Mouse (Mus musculus) limb, embryonic 12.5 days (tissue): Measurements from ENCODE around the gene Lclat1. TPM values are rescaled to one million over a fixed set of nuclear protein-coding genes. Genes with fewer than 3 reads are reported as not detected.

Source experiments
- ATAC-seq: fragments of 200-750 bp; cut with Nextera tagmentation; 2 replicates; pipeline ENCODE4 v1.8.0; 2017; ENCODE audit warnings: low read depth, moderate TSS enrichment; ENCODE audit not compliant: insufficient number of reproducible peaks, insufficient read depth, low FRiP score, low TSS enrichment
- H3K27ac ChIP-seq: fragments of 300-500 bp; sonication (generic); 2 replicates; pipeline ENCODE4 v1.5.1; 2016; ENCODE audit warnings: mild to moderate bottlenecking, moderate library complexity
- H3K27me3 ChIP-seq: fragments of 300-500 bp; sonication (generic); 2 replicates; pipeline ENCODE4 v1.6.1; 2016; ENCODE audit warnings: mild to moderate bottlenecking, moderate library complexity
- H3K36me3 ChIP-seq: fragments of 300-500 bp; sonication (generic); 2 replicates; pipeline ENCODE4 v1.6.1; 2016; ENCODE audit warnings: mild to moderate bottlenecking, moderate library complexity
- H3K4me1 ChIP-seq: fragments of 300-500 bp; sonication (generic); replicated peaks from 2 replicates; pipeline ENCODE4 v1.6.1; 2016
- H3K4me2 ChIP-seq: fragments of 300-500 bp; sonication (generic); 2 replicates; pipeline ENCODE4 v1.6.1; 2016; ENCODE audit warnings: mild to moderate bottlenecking, moderate library complexity
- H3K4me3 ChIP-seq: fragments of 300-500 bp; sonication (generic); replicated peaks from 2 replicates; pipeline ENCODE4 v1.5.1; 2016; ENCODE audit warnings: mild to moderate bottlenecking
- H3K9ac ChIP-seq: fragments of 300-500 bp; sonication (generic); replicated peaks from 2 replicates; pipeline ENCODE4 v1.6.1; 2016; ENCODE audit warnings: mild to moderate bottlenecking, moderate library complexity
- H3K9me3 ChIP-seq: fragments of 300-500 bp; sonication (generic); 2 replicates; pipeline ENCODE4 v1.6.1; 2016; ENCODE audit warnings: mild to moderate bottlenecking, moderate library complexity
- WGBS: fragments of 180-500 bp; shearing (Covaris S2); methylation state at CpG from one replicate; pipeline ENCODE4 v1.1.7; 2016; 5-methylcytosine and 5-hydroxymethylcytosine counted together
- polyA plus RNA-seq: library from polyadenylated mRNA; unstranded; fragments of >200 nt; fragmentation: Nextera tagmentation; extraction: Ambion mirVana; gene quantifications from 2 replicates; pipeline ENCODE4 v1.2.1, GENCODE M21; 2016

Lclat1 gene
- polyA plus RNA-seq, 1 experiment from 2014 or later: 7.5 TPM

DNA sequence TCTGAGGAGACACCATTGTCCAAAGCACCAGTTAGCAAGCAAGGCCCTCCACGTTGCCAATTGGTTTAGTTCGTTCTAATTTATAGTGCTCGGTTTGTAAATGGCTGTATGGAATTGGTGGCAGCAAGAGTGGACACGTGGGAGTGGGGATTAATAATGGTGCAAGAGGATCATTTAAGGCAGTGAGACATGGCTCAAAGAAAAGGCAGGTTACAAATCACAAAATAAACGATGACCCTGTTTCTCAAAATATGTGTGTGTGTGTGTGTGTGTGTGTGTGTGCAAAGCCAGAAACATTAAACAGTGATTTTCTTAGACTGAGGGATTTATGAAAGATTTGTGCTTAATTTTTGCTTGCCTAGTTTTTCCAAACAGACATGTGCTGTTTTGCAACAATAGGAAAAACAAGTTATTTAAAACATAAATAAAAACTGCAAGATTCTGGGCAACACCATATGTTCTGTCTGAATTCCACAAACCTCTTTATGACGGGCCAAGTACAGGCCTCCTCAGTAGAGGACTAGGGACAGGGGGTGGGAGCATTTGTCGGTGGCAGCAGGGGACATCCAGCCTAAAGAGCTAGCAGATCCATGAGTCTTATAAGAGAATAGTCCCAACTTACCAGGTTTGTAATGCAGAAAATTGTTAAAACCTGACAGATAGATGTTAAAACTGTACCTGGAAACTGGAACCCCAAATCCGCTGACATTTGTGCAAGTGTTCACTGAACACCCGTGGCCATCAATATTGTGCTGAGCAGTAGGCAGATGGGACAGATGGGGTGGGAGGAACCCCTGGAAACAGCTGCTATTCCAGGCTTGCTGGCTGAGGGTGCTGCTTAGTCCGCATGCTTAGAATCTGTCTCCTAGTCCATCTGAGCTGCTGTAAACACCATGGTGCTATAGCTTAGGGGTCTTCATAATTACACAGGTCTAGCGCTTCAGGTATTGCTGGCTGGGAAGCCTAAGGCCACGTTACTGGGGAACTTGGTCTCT, 15.4 kb upstream of the Lclat1 start:
- Histone ChIP-seq H3K4me3 (no peak overlapping the region), H3K27me3 (no peaks in the 10 kb centered on the region), H3K9me3 (no peaks in the 10 kb centered on the region), H3K36me3 (no peaks in the 10 kb centered on the region), H3K27ac (no peak overlapping the region), H3K4me2 (no peak overlapping the region), H3K9ac (no peak overlapping the region), H3K4me1 (no peaks in the 10 kb centered on the region)
- WGBS: 77% methylated on average over 12 of the region's 12 CpGs
- no peak for ATAC-seq

- ATAC-seq: no peak
- no peak overlapping the region for H3K4me2 ChIP-seq
- no peaks in the 10 kb centered on the region for H3K4me1 ChIP-seq
- WGBS: 81% methylated on average over 11 of the region's 11 CpGs
- no peaks in the 10 kb centered on the region for H3K27me3 ChIP-seq
- H3K36me3 ChIP-seq: no peaks in the 10 kb centered on the region
- no peak overlapping the region for H3K4me3 ChIP-seq
- no peak overlapping the region for H3K27ac ChIP-seq
- H3K9me3 ChIP-seq: no peaks in the 10 kb centered on the region
- H3K9ac ChIP-seq: no peak overlapping the region
Measured at GRCm38 (mm10) chr17:73095070-73095469, 12.7 kb upstream of the Lclat1 start.

GRCm38 (mm10) chr17:73095585-73095984, 12.2 kb upstream of the Lclat1 start:
- Histone ChIP-seq H3K27me3 (no peaks in the 10 kb centered on the region), H3K4me1 (no peaks in the 10 kb centered on the region), H3K9me3 (no peaks in the 10 kb centered on the region), H3K4me2 (no peak overlapping the region), H3K4me3 (no peak overlapping the region), H3K9ac (no peak overlapping the region), H3K36me3 (no peaks in the 10 kb centered on the region), H3K27ac (no peak overlapping the region)
- no peak for ATAC-seq
- WGBS: 85% methylated on average over 8 of the region's 8 CpGs

DNA sequence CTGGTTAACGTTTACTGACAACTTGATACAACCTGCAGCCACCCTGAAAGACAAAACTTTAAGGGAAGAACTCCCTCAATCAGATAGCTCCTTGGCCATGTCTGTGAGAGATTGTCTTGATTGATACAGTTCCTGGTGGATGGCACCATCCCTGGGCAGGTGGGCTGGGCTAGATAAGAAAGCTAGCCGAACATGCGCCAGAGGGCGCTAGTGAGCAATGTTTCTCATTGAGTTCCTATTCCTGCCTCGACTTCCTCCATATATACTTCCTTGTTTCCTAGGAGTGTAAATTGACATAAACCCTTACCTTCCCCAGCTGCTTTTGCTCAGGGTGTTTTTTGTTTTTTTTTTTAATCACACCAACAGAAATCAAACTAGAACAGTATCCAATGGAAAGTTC, 11.3 kb upstream of the Lclat1 start:
- Histone ChIP-seq H3K36me3 (no peaks in the 10 kb centered on the region), H3K27ac (no peak overlapping the region), H3K4me3 (no peak overlapping the region), H3K4me1 (no peaks in the 10 kb centered on the region), H3K9me3 (no peaks in the 10 kb centered on the region), H3K9ac (no peak overlapping the region), H3K4me2 (no peak overlapping the region), H3K27me3 (no peaks in the 10 kb centered on the region)
- no peak for ATAC-seq
- WGBS: 37% methylated on average over 5 of the region's 5 CpGs

DNA sequence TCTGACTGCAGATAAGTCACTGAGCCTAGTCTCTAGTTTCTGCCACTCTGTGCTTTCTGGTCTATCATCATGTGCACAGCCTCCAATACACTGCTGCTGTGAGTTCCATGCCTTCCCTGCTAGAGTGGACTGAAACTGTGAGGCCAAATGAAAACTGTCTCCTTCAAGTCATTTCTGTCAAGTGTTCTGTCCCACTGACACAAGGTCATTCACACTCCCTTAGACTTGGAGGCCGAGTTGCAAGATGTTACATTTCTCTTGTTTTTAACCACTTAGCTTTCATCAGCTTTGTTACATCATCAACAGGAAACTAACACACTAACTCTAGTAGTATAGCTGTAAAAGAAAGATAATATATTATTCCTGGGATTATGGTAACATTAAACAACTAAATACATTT, 9.1 kb upstream of the Lclat1 start:
- no peak overlapping the region for H3K9ac ChIP-seq
- H3K27me3 ChIP-seq: no peaks in the 10 kb centered on the region
- no peak overlapping the region for H3K4me3 ChIP-seq
- H3K27ac ChIP-seq: no peak overlapping the region
- no peaks in the 10 kb centered on the region for H3K36me3 ChIP-seq
- 70% methylated on average over 1 of the region's 1 CpGs for WGBS
- ATAC-seq: no peak
- no peaks in the 10 kb centered on the region for H3K9me3 ChIP-seq
- H3K4me1 ChIP-seq: no peaks in the 10 kb centered on the region
- no peak overlapping the region for H3K4me2 ChIP-seq

DNA sequence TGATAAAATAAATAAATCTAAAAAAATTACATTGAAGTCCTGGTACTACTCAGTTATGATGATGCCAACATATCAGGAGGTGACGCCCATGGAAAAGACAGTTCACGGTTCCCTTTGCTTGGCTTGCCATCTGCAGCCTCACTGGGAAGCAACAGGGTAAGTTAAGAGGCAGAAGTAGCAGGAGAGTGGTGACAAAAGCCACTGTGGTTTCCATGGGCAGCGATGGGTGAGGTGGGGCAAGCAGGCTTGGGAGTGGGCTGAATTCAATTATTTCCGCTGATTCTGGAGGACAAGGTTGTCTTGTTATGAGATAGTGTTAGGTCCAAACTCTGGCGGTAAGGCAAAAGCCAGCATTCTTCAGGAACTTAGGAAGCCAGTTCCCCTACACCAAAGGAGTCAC, 7.4 kb upstream of the Lclat1 start:
- H3K4me1 ChIP-seq: no peaks in the 10 kb centered on the region
- no peaks in the 10 kb centered on the region for H3K36me3 ChIP-seq
- WGBS: 92% methylated on average over 5 of the region's 5 CpGs
- ATAC-seq: no peak
- no peak overlapping the region for H3K4me3 ChIP-seq
- H3K4me2 ChIP-seq: no peak overlapping the region
- no peak overlapping the region for H3K9ac ChIP-seq
- no peak overlapping the region for H3K27ac ChIP-seq
- H3K9me3 ChIP-seq: no peaks in the 10 kb centered on the region
- no peaks in the 10 kb centered on the region for H3K27me3 ChIP-seq

DNA sequence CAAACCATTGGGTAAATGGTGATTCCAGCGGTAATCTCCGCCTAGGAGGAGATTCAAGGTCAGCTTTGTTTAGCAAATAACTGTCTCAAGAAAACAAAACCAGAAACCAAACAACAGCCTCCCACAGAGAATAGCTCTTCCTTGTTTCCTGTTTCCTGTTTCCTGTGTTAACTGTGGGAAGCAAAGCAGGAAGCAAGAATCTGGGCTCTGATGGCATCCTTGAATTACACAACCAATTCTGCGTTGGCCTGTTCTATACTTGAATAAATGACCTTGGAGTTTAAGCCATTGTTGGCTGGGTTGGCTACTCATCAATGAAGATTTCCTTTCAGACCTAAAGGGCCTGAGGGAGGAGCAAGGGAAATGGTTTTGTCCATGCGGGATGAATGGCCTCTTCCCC, 5.2 kb upstream of the Lclat1 start:
- Histone ChIP-seq H3K9me3 (no peaks in the 10 kb centered on the region), H3K4me1 (no peaks in the 10 kb centered on the region), H3K4me3 (no peak overlapping the region), H3K9ac (no peak overlapping the region), H3K36me3 (no peaks in the 10 kb centered on the region), H3K27me3 (no peaks in the 10 kb centered on the region), H3K4me2 (no peak overlapping the region), H3K27ac (no peak overlapping the region)
- ATAC-seq: no peak
- whole genome bisulfite sequencing: 77% methylated on average over 4 of the region's 4 CpGs

- H3K27me3 ChIP-seq: no peaks in the 10 kb centered on the region
- no peaks in the 10 kb centered on the region for H3K9me3 ChIP-seq
- ATAC-seq: peak; percentile 75
- H3K36me3 ChIP-seq: no peaks in the 10 kb centered on the region
- peak overlapping the region; percentile 85 for H3K4me3 ChIP-seq
- H3K27ac ChIP-seq: 0 out of 2 replicates have a peak overlapping the region, but pooled peaks have one; percentile 45
- H3K4me1 ChIP-seq: peaks cover 12% of the 10 kb centered on the region; the same call in 1 of the 2 replicates
- peak overlapping the region; percentile 88 for H3K9ac ChIP-seq
- WGBS: 6% methylated on average over 35 of the region's 35 CpGs
- peak overlapping the region; percentile 89 for H3K4me2 ChIP-seq
Measured at GRCm38 (mm10) chr17:73108170-73108887, 544 bp downstream of the Lclat1 start.

DNA sequence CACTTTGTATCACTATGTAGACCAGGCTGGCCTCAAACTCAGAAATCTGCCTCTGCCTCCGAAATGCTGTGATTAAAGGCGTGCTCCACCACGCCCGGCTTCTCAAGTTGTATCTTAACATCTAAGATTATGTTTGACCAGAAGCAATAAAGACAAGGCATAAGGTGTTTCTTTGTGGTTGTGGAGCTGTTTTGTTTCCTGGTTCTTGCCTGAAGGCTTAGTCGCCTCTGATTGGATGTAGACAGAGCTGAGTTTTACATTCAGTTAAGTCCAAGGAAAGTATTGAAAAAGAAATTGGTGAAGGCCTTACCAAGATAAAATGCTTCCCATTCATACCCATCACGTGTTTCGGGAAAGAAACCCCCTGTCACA, 1.1 kb downstream of the Lclat1 start:
- no peaks in the 10 kb centered on the region for H3K27me3 ChIP-seq
- H3K4me1 ChIP-seq: peaks cover 12% of the 10 kb centered on the region; the same call in 1 of the 2 replicates
- no peak overlapping the region for H3K9ac ChIP-seq
- H3K4me3 ChIP-seq: peak overlapping the region; percentile 85; the same call in 1 of the 2 replicates
- H3K4me2 ChIP-seq: peak overlapping the region; percentile 89
- H3K9me3 ChIP-seq: no peaks in the 10 kb centered on the region
- no peak overlapping the region for H3K27ac ChIP-seq
- ATAC-seq: no peak
- WGBS: 78% methylated on average over 7 of the region's 7 CpGs
- H3K36me3 ChIP-seq: no peaks in the 10 kb centered on the region

GRCm38 (mm10) chr17:73112128-73112527, 4.3 kb downstream of the Lclat1 start:
- WGBS: 72% methylated on average over 7 of the region's 7 CpGs
- Histone ChIP-seq H3K4me3 (no peak overlapping the region), H3K4me2 (no peak overlapping the region), H3K36me3 (no peaks in the 10 kb centered on the region), H3K9ac (no peak overlapping the region), H3K4me1 (peaks cover 12% of the 10 kb centered on the region; the same call in 1 of the 2 replicates), H3K27me3 (no peaks in the 10 kb centered on the region), H3K9me3 (no peaks in the 10 kb centered on the region), H3K27ac (no peak overlapping the region)
- ATAC-seq: no peak

GRCm38 (mm10) chr17:73112601-73113000, 4.8 kb downstream of the Lclat1 start:
- no peak overlapping the region for H3K4me3 ChIP-seq
- no peaks in the 10 kb centered on the region for H3K36me3 ChIP-seq
- no peaks in the 10 kb centered on the region for H3K27me3 ChIP-seq
- WGBS: 12% methylated on average over 6 of the region's 6 CpGs
- no peak overlapping the region for H3K27ac ChIP-seq
- H3K4me1 ChIP-seq: peaks cover 12% of the 10 kb centered on the region; the same call in 1 of the 2 replicates
- H3K4me2 ChIP-seq: no peak overlapping the region
- no peaks in the 10 kb centered on the region for H3K9me3 ChIP-seq
- ATAC-seq: no peak
- H3K9ac ChIP-seq: no peak overlapping the region
